Mouse (Mus musculus) NIH3T3 (cell line): ENCODE data around the gene Gm28043.

Source experiments
- DNase-seq: peaks from one replicate; pipeline ENCODE4 v3.0.0-alpha.2; 2012; ENCODE audit warnings: low read depth

The Gm28043 gene

GRCm38 (mm10) chr17:29614115-29615023 is at the start of gene Gm28043, which contains the start of gene Rnf8:
Gm28043 (plus strand) TSS chr17:29614876.
Rnf8 (plus strand) TSS chr17:29614790.
- peak; percentile 98 for DNase-seq

GRCm38 (mm10) chr17:29565521-29565920 is 49.2 kb upstream of the Gm28043 start:
- DNase-seq: no peak

GRCm38 (mm10) chr17:29568435-29568834 is 46.2 kb upstream of the Gm28043 start:
- DNase-seq: no peak

GRCm38 (mm10) chr17:29569831-29570230 is 44.8 kb upstream of the Gm28043 start:
- no peak for DNase-seq

- no peak for DNase-seq
These were observed 35.0 kb upstream of the Gm28043 start for GRCm38 (mm10) chr17:29579579-29580126.

GRCm38 (mm10) chr17:29583569-29583968 is 31.1 kb upstream of the Gm28043 start:
- DNase-seq: no peak

GRCm38 (mm10) chr17:29584306-29584705 is 30.4 kb upstream of the Gm28043 start:
- no peak for DNase-seq

GRCm38 (mm10) chr17:29584737-29585136 is 29.9 kb upstream of the Gm28043 start:
- DNase-seq: no peak

GRCm38 (mm10) chr17:29585446-29585845 is 29.2 kb upstream of the Gm28043 start:
- DNase-seq: no peak

GRCm38 (mm10) chr17:29586921-29587320 is 27.8 kb upstream of the Gm28043 start:
- DNase-seq: no peak

GRCm38 (mm10) chr17:29589221-29589898 is 25.3 kb upstream of the Gm28043 start:
- DNase-seq: no peak

GRCm38 (mm10) chr17:29595891-29596770 is 18.5 kb upstream of the Gm28043 start:
- DNase-seq: no peak

- DNase-seq: no peak
These were observed 17.9 kb upstream of the Gm28043 start for GRCm38 (mm10) chr17:29596771-29597132.

- no peak for DNase-seq
These were observed 15.6 kb upstream of the Gm28043 start for GRCm38 (mm10) chr17:29599051-29599450.

GRCm38 (mm10) chr17:29599537-29599936 is 15.1 kb upstream of the Gm28043 start:
- no peak for DNase-seq

GRCm38 (mm10) chr17:29601391-29601790 is 13.3 kb upstream of the Gm28043 start:
- no peak for DNase-seq

- peak; percentile 91 for DNase-seq
These were observed 11.4 kb upstream of the Gm28043 start for GRCm38 (mm10) chr17:29603283-29603682.

GRCm38 (mm10) chr17:29613453-29613852 is 1.2 kb upstream of the Gm28043 start:
- peak; percentile 26 for DNase-seq

- peak; percentile 47 for DNase-seq
These were observed 412 bp downstream of the Gm28043 start for GRCm38 (mm10) chr17:29615024-29615551.

- DNase-seq: peak; percentile 42
These were observed 940 bp downstream of the Gm28043 start for GRCm38 (mm10) chr17:29615616-29616015.

- DNase-seq: no peak
These were observed 4.6 kb downstream of the Gm28043 start for GRCm38 (mm10) chr17:29619231-29619630.

- no peak for DNase-seq
These were observed 8.8 kb downstream of the Gm28043 start for GRCm38 (mm10) chr17:29623488-29623887.
